ENCODE assay signal across 9 mouse cellular contexts in genomic region chr14:61037321-61038081, GRCm38 (mm10). TPM values are rescaled to one million over a fixed set of nuclear protein-coding genes. Genes with fewer than 3 reads are reported as not detected.
DNase-seq lines count a peak whose midpoint lies in the region; ATAC-seq and TF ChIP-seq lines count a peak whose summit lies in the region.
"Had no signal": no experiment of that assay in that cellular context is flagged by ENCODE, and none has a peak within 500 bp of the region (broad histone marks: within the 10 kb centered on the region; RNA-seq: fewer than 3 reads in every experiment).

No protein-coding gene starts in this region.

- H3K4me3 ChIP-seq in megakaryocyte, embryonic 14.5 days (replicated peaks): peak overlapping the region; percentile 88
- peak overlapping the region; percentile 61 for H3K4me3 ChIP-seq in forebrain, embryonic 14.5 days (ENCODE audit: low read depth, low read length)
- H3K4me3 ChIP-seq in lung, adult 2 months (replicated peaks; ENCODE audit: extremely low read depth, low read depth, low read length): peak overlapping the region; percentile 33

- no peak for TF ChIP-seq POLR2A in lung, adult 2 months (IDR thresholded peaks at IDR 0.05; ENCODE audit: borderline replicate concordance, extremely low read depth, low read depth, low read length)

- H3K4me2 ChIP-seq in forebrain, embryonic 14.5 days (ENCODE audit: low read length): peak overlapping the region; percentile 95

- H3K36me3 ChIP-seq in megakaryocyte, embryonic 14.5 days (replicated peaks; ENCODE audit: low read length): no peaks in the 10 kb centered on the region
- H3K36me3 ChIP-seq in forebrain, embryonic 14.5 days (ENCODE audit: control insufficient read depth, insufficient read depth, low read length): no peaks in the 10 kb centered on the region

- peak overlapping the region; percentile 70 for H3K9ac ChIP-seq in forebrain, embryonic 14.5 days (ENCODE audit: low read length)

- no peak for ATAC-seq in megakaryocyte, adult 5-6 weeks (ENCODE audit: poor library complexity, severe bottlenecking)
- ATAC-seq in forebrain, embryonic 14.5 days: peak; percentile 96
- ATAC-seq: Patski had no signal

- intact Hi-C loops in heart, postnatal 10 days (cut with DNase I): no loop called here

- WGBS in forebrain, embryonic 14.5 days: under 1% methylated on average over 40 of the region's 40 CpGs
- 2% methylated on average over 40 of the region's 40 CpGs for WGBS in lung, adult 2 months

- TF ChIP-seq CTCF in lung, adult 2 months (IDR thresholded peaks at IDR 0.05; ENCODE audit: insufficient read depth, low read length): no peak

- H3K9me3 ChIP-seq in megakaryocyte, embryonic 14.5 days: no peaks in the 10 kb centered on the region
- no peaks in the 10 kb centered on the region for H3K9me3 ChIP-seq in forebrain, embryonic 14.5 days (replicated peaks; ENCODE audit: control insufficient read depth, low read length)

- peak overlapping the region; percentile 74 for H3K27ac ChIP-seq in forebrain, embryonic 14.5 days (ENCODE audit: low read depth, low read length)

- peak; percentile 82 for DNase-seq in forebrain, embryonic 14.5 days (ENCODE audit: low spot score)
- peak; percentile 68 to 74 for DNase-seq in heart, postnatal 10 days
- peak; percentile 45 to 60 for DNase-seq in layer of hippocampus, adult 8-10 months (ENCODE audit: low spot score in 2 of 2)
- peak; percentile 47 for DNase-seq in lung, adult 2 months
- peak; percentile 63 for DNase-seq in ovary, postnatal 14 days (ENCODE audit: low spot score)
- peak; percentile 56 for DNase-seq in urinary bladder, adult 2 months (ENCODE audit: low spot score)

- H3K4me1 ChIP-seq in megakaryocyte, embryonic 14.5 days: peaks cover 8% of the 10 kb centered on the region
- peaks cover 12% of the 10 kb centered on the region for H3K4me1 ChIP-seq in forebrain, embryonic 14.5 days (ENCODE audit: control insufficient read depth, insufficient read depth, low read length)
- H3K4me1 ChIP-seq in lung, adult 2 months (ENCODE audit: control insufficient read depth, insufficient read depth, low read length): peaks cover 5% of the 10 kb centered on the region

- peaks cover 33% of the 10 kb centered on the region for H3K27me3 ChIP-seq in megakaryocyte, embryonic 14.5 days (replicated peaks)
- H3K27me3 ChIP-seq in forebrain, embryonic 14.5 days (replicated peaks; ENCODE audit: control insufficient read depth, insufficient read depth, low read length): no peaks in the 10 kb centered on the region

RNA-seq across cellular contexts. Expression of gene Tnfrsf19, which starts 8.8 kb away (rescaled TPM):
- not detected in 2 replicates for polyA plus RNA-seq in megakaryocyte, embryonic 14.5 days (2012; ENCODE audit: insufficient read depth, low replicate concordance)
- total RNA-seq in megakaryocyte, adult 5-6 weeks (2015): 0.16 TPM in 1 of 2 replicates, not detected in the other
- 0.29 and 0.45 TPM in 2 replicates for total RNA-seq in megakaryocyte, adult 5-6 weeks (2017)
- 64.2 and 71.9 TPM in 2 replicates for polyA plus RNA-seq in forebrain, embryonic 14.5 days (2014; fragmentation: Nextera tagmentation; extraction: Ambion mirVana)
- 1 to 10 TPM; 3.4 to 6.7 TPM for total RNA-seq in heart, postnatal 10 days (2021)
- 10 to 100 TPM; 41.9 to 49.1 (median 46.4) TPM for total RNA-seq in layer of hippocampus, adult 8-10 months (2022)
- 44.1 and 71.4 TPM in 2 replicates for polyA plus RNA-seq in lung, adult 2 months (2012; rRNA removed)
- polyA plus RNA-seq in urinary bladder, adult 2 months (2012; rRNA removed): 36.9 and 45.7 TPM in 2 replicates

Comparison
In these comparisons a context has a peak if more than half of its experiments do, and no peak if none do; other contexts are left out.
1. H3K4me3 ChIP-seq: peak in every context shown above with its lines; median percentile 88 in megakaryocyte, embryonic 14.5 days; 61 in forebrain, embryonic 14.5 days; 33 in lung, adult 2 months.
2. RNA of gene Tnfrsf19, which starts 8.8 kb away (polyA plus RNA-seq): 64.2 to 71.9 TPM in forebrain, embryonic 14.5 days, 44.1 to 71.4 TPM in lung, adult 2 months and 36.9 to 45.7 TPM in urinary bladder, adult 2 months; not detected in megakaryocyte, embryonic 14.5 days; every median in the first group is over 10 times any median in the second.
3. Peak in every context shown above with its lines, with median percentiles within 50 percentile points of each other: DNase-seq.